In the genomic region with DNA sequence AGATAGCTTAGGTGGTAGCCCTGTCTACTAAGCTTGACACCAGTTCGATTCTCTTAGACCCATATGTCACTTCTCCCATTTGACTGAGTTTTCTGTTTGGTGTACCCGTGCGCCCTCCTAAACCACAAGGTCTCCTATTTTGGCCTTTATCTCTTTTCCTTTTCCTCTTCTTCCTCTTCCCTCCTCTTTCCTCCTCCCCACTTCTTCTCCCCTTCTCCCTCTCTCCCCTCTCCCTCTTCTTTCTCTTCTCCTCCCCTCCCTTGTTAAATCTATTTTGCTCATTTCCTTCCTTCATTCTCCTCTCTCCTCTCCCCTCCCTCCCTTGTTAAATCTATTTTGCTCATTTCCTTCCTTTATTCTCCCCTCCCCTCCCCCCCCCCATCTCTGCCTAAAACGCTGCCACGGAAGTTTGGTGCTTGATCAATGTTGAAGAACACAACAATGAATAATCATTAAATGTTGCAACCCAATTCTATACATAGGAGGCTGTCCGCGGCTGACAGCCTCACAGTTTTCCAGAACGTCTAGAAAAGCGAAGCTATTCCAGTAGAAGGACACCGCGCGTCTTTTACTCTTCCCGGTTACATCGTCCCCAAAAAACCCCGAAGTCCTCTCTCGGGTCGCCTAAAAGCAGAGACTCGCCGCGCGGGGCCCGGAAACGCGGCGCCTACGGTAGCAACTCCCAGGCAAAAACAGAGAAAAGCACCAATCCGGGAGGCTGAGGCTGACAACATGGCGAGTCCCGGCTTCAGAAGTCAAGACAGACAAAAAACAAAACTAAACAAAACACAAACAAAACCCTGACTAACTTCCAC, we compare ENCODE assay signal across 1 mouse cellular context.
A peak's percentile ranks its signal among the peaks of the same experiment; 100 is the strongest.
TF ChIP-seq lines count a peak whose summit lies in the region.

No protein-coding gene starts in this region.

TF ChIP-seq in CH12.LX, 34 proteins besides CTCF, POLR2A, EP300 and RAD21 (continued from another document):
- TF ChIP-seq POLR2AphosphoS2 (IDR thresholded peaks at IDR 0.05; ENCODE audit: low read depth, low read length): peak; percentile 88; the same call in 1 of the 2 replicates
- 0 out of 2 replicates have a peak, but pooled peaks have one; percentile 32 for TF ChIP-seq MEF2A (IDR thresholded peaks at IDR 0.05; ENCODE audit: borderline replicate concordance, low read depth, low read length)
- TF ChIP-seq USF2 (conservative IDR thresholded peaks at IDR 0.05; ENCODE audit: low read depth, low read length): no peak
- TF ChIP-seq GABPA (IDR thresholded peaks at IDR 0.05; ENCODE audit: insufficient replicate concordance, low read depth, low read length): no peak
- TF ChIP-seq E2F4 (IDR thresholded peaks at IDR 0.05; ENCODE audit: insufficient replicate concordance, low read depth, low read length): peak; percentile 50; the same call in 1 of the 2 replicates
- 0 out of 2 replicates have a peak, but pooled peaks have one; percentile 30 for TF ChIP-seq IRF4 (IDR thresholded peaks at IDR 0.05; ENCODE audit: low read depth, low read length)
- no peak; the same call in 1 of the 2 replicates for TF ChIP-seq MXI1 (IDR thresholded peaks at IDR 0.05; ENCODE audit: low read depth, low read length)
- peak; percentile 94; the same call in 1 of the 2 replicates for TF ChIP-seq CHD1 (IDR thresholded peaks at IDR 0.05; ENCODE audit: low read depth, low read length)
- no peak for TF ChIP-seq PAX5 (IDR thresholded peaks at IDR 0.05; ENCODE audit: low read length)
- TF ChIP-seq MAZ (IDR thresholded peaks at IDR 0.05; ENCODE audit: low read depth, low read length): 0 out of 2 replicates have a peak, but pooled peaks have one; percentile 57
- 0 out of 2 replicates have a peak, but pooled peaks have one; percentile 27 for TF ChIP-seq MYC (IDR thresholded peaks at IDR 0.05; ENCODE audit: low read depth, low read length)
- peak; percentile 50; the same call in 1 of the 2 replicates for TF ChIP-seq CHD2 (IDR thresholded peaks at IDR 0.05; ENCODE audit: low read length)
- no peak for TF ChIP-seq ETS1 (conservative IDR thresholded peaks at IDR 0.05; ENCODE audit: low read depth, low read length)
